Mouse (Mus musculus): ENCODE results near the gene Ctdnep1. TPM values are rescaled to one million over a fixed set of nuclear protein-coding genes. Genes with fewer than 3 reads are reported as not detected.

Ctdnep1 gene
- polyA plus RNA-seq, 1 experiment from 2014 or later, result 20.6 TPM

GRCm38 (mm10) chr11:69937385-69937784 lies 43.6 kb upstream of the Ctdnep1 start:
- Histone ChIP-seq H3K9ac (ENCODE audit: low read length) (no peak overlapping the region), H3K4me2 (ENCODE audit: low read depth, low read length) (no peak overlapping the region), H3K27ac (ENCODE audit: low read length) (no peak overlapping the region), H3K9me3 (ENCODE audit: control insufficient read depth, low read length) (no peaks in the 10 kb centered on the region), H3K4me3 (ENCODE audit: low read length) (no peak overlapping the region), H3K36me3 (ENCODE audit: control insufficient read depth, insufficient read depth, low read length) (no peaks in the 10 kb centered on the region), H3K4me1 (replicated peaks; ENCODE audit: control insufficient read depth, insufficient read depth, low read length) (peaks cover 20% of the 10 kb centered on the region), H3K27me3 (ENCODE audit: control insufficient read depth, insufficient read depth, low read depth, low read length) (peaks cover 19% of the 10 kb centered on the region)
- WGBS, result 37% methylated on average over 4 of the region's 4 CpGs
- ATAC-seq (ENCODE audit: low read depth), result no peak

- Histone ChIP-seq H3K9me3 (ENCODE audit: control insufficient read depth, low read length) (no peaks in the 10 kb centered on the region), H3K4me1 (replicated peaks; ENCODE audit: control insufficient read depth, insufficient read depth, low read length) (peaks cover 20% of the 10 kb centered on the region), H3K4me2 (ENCODE audit: low read depth, low read length) (no peak overlapping the region), H3K27ac (ENCODE audit: low read length) (no peak overlapping the region), H3K27me3 (ENCODE audit: control insufficient read depth, insufficient read depth, low read depth, low read length) (peaks cover 19% of the 10 kb centered on the region), H3K9ac (ENCODE audit: low read length) (no peak overlapping the region), H3K36me3 (ENCODE audit: control insufficient read depth, insufficient read depth, low read length) (no peaks in the 10 kb centered on the region), H3K4me3 (ENCODE audit: low read length) (no peak overlapping the region)
- no peak for ATAC-seq (ENCODE audit: low read depth)
- WGBS, result 64% methylated on average over 5 of the region's 5 CpGs
Observed at GRCm38 (mm10) chr11:69937834-69938233, 43.1 kb upstream of the Ctdnep1 start.

GRCm38 (mm10) chr11:69938401-69938979 lies 42.5 kb upstream of the Ctdnep1 start:
- Histone ChIP-seq H3K9me3 (ENCODE audit: control insufficient read depth, low read length) (no peaks in the 10 kb centered on the region), H3K27ac (ENCODE audit: low read length) (no peak overlapping the region), H3K4me3 (ENCODE audit: low read length) (no peak overlapping the region), H3K9ac (ENCODE audit: low read length) (no peak overlapping the region), H3K27me3 (ENCODE audit: control insufficient read depth, insufficient read depth, low read depth, low read length) (peaks cover 19% of the 10 kb centered on the region), H3K4me2 (ENCODE audit: low read depth, low read length) (no peak overlapping the region), H3K4me1 (replicated peaks; ENCODE audit: control insufficient read depth, insufficient read depth, low read length) (peaks cover 20% of the 10 kb centered on the region), H3K36me3 (ENCODE audit: control insufficient read depth, insufficient read depth, low read length) (no peaks in the 10 kb centered on the region)
- 32% methylated on average over 9 of the region's 9 CpGs for WGBS
- no peak for ATAC-seq (ENCODE audit: low read depth)

GRCm38 (mm10) chr11:69939181-69939580 lies 41.8 kb upstream of the Ctdnep1 start:
- H3K9ac ChIP-seq (ENCODE audit: low read length), result no peak overlapping the region
- no peak overlapping the region for H3K4me2 ChIP-seq (ENCODE audit: low read depth, low read length)
- no peaks in the 10 kb centered on the region for H3K9me3 ChIP-seq (ENCODE audit: control insufficient read depth, low read length)
- no peaks in the 10 kb centered on the region for H3K36me3 ChIP-seq (ENCODE audit: control insufficient read depth, insufficient read depth, low read length)
- 61% methylated on average over 5 of the region's 5 CpGs for WGBS
- ATAC-seq (ENCODE audit: low read depth), result no peak
- peaks cover 20% of the 10 kb centered on the region for H3K4me1 ChIP-seq (replicated peaks; ENCODE audit: control insufficient read depth, insufficient read depth, low read length)
- H3K4me3 ChIP-seq (ENCODE audit: low read length), result no peak overlapping the region
- no peak overlapping the region for H3K27ac ChIP-seq (ENCODE audit: low read length)
- peaks cover 19% of the 10 kb centered on the region for H3K27me3 ChIP-seq (ENCODE audit: control insufficient read depth, insufficient read depth, low read depth, low read length)

GRCm38 (mm10) chr11:69939731-69940130 lies 41.2 kb upstream of the Ctdnep1 start:
- H3K4me1 ChIP-seq (replicated peaks; ENCODE audit: control insufficient read depth, insufficient read depth, low read length), result peaks cover 14% of the 10 kb centered on the region
- no peak for ATAC-seq (ENCODE audit: low read depth)
- H3K27ac ChIP-seq (ENCODE audit: low read length), result no peak overlapping the region
- 0 out of 2 replicates have a peak, but pooled peaks cover 2% of the 10 kb centered on the region for H3K36me3 ChIP-seq (ENCODE audit: control insufficient read depth, insufficient read depth, low read length)
- H3K9ac ChIP-seq (ENCODE audit: low read length), result no peak overlapping the region
- H3K4me3 ChIP-seq (ENCODE audit: low read length), result no peak overlapping the region
- H3K4me2 ChIP-seq (ENCODE audit: low read depth, low read length), result no peak overlapping the region
- no peaks in the 10 kb centered on the region for H3K9me3 ChIP-seq (ENCODE audit: control insufficient read depth, low read length)
- 93% methylated on average over 17 of the region's 17 CpGs for WGBS
- H3K27me3 ChIP-seq (ENCODE audit: control insufficient read depth, insufficient read depth, low read depth, low read length), result peaks cover 16% of the 10 kb centered on the region

- H3K4me3 ChIP-seq (ENCODE audit: low read length), result no peak overlapping the region
- no peak for ATAC-seq (ENCODE audit: low read depth)
- H3K36me3 ChIP-seq (ENCODE audit: control insufficient read depth, insufficient read depth, low read length), result 0 out of 2 replicates have a peak, but pooled peaks cover 2% of the 10 kb centered on the region
- no peak overlapping the region for H3K9ac ChIP-seq (ENCODE audit: low read length)
- H3K4me1 ChIP-seq (replicated peaks; ENCODE audit: control insufficient read depth, insufficient read depth, low read length), result peaks cover 13% of the 10 kb centered on the region
- H3K4me2 ChIP-seq (ENCODE audit: low read depth, low read length), result no peak overlapping the region
- 74% methylated on average over 4 of the region's 4 CpGs for WGBS
- no peaks in the 10 kb centered on the region for H3K9me3 ChIP-seq (ENCODE audit: control insufficient read depth, low read length)
- H3K27ac ChIP-seq (ENCODE audit: low read length), result no peak overlapping the region
- peaks cover 12% of the 10 kb centered on the region for H3K27me3 ChIP-seq (ENCODE audit: control insufficient read depth, insufficient read depth, low read depth, low read length)
Observed at GRCm38 (mm10) chr11:69940962-69941361, 40.0 kb upstream of the Ctdnep1 start.

- H3K36me3 ChIP-seq (ENCODE audit: control insufficient read depth, insufficient read depth, low read length), result 0 out of 2 replicates have a peak, but pooled peaks cover 2% of the 10 kb centered on the region
- H3K9me3 ChIP-seq (ENCODE audit: control insufficient read depth, low read length), result no peaks in the 10 kb centered on the region
- 68% methylated on average over 13 of the region's 13 CpGs for WGBS
- no peaks in the 10 kb centered on the region for H3K27me3 ChIP-seq (ENCODE audit: control insufficient read depth, insufficient read depth, low read depth, low read length)
- H3K9ac ChIP-seq (ENCODE audit: low read length), result no peak overlapping the region
- no peak for ATAC-seq (ENCODE audit: low read depth)
- no peak overlapping the region for H3K4me2 ChIP-seq (ENCODE audit: low read depth, low read length)
- H3K27ac ChIP-seq (ENCODE audit: low read length), result no peak overlapping the region
- peaks cover 19% of the 10 kb centered on the region for H3K4me1 ChIP-seq (replicated peaks; ENCODE audit: control insufficient read depth, insufficient read depth, low read length)
- H3K4me3 ChIP-seq (ENCODE audit: low read length), result no peak overlapping the region
Observed at GRCm38 (mm10) chr11:69945216-69945615, 35.7 kb upstream of the Ctdnep1 start.

- no peak overlapping the region for H3K4me3 ChIP-seq (ENCODE audit: low read length)
- H3K9ac ChIP-seq (ENCODE audit: low read length), result no peak overlapping the region
- peaks cover 19% of the 10 kb centered on the region for H3K4me1 ChIP-seq (replicated peaks; ENCODE audit: control insufficient read depth, insufficient read depth, low read length)
- no peaks in the 10 kb centered on the region for H3K27me3 ChIP-seq (ENCODE audit: control insufficient read depth, insufficient read depth, low read depth, low read length)
- no peak overlapping the region for H3K27ac ChIP-seq (ENCODE audit: low read length)
- 0 out of 2 replicates have a peak, but pooled peaks cover 2% of the 10 kb centered on the region for H3K36me3 ChIP-seq (ENCODE audit: control insufficient read depth, insufficient read depth, low read length)
- WGBS, result 84% methylated on average over 18 of the region's 18 CpGs
- H3K9me3 ChIP-seq (ENCODE audit: control insufficient read depth, low read length), result no peaks in the 10 kb centered on the region
- H3K4me2 ChIP-seq (ENCODE audit: low read depth, low read length), result peak overlapping the region; percentile 80; the same call in 1 of the 2 replicates
- ATAC-seq (ENCODE audit: low read depth), result no peak
Observed at GRCm38 (mm10) chr11:69945997-69946891, 34.7 kb upstream of the Ctdnep1 start.

- Histone ChIP-seq H3K9me3 (ENCODE audit: control insufficient read depth, low read length) (no peaks in the 10 kb centered on the region), H3K27me3 (ENCODE audit: control insufficient read depth, insufficient read depth, low read depth, low read length) (no peaks in the 10 kb centered on the region), H3K4me2 (ENCODE audit: low read depth, low read length) (peak overlapping the region; percentile 80), H3K4me3 (ENCODE audit: low read length) (peak overlapping the region; percentile 61), H3K4me1 (replicated peaks; ENCODE audit: control insufficient read depth, insufficient read depth, low read length) (peaks cover 19% of the 10 kb centered on the region), H3K27ac (ENCODE audit: low read length) (peak overlapping the region; percentile 87), H3K36me3 (ENCODE audit: control insufficient read depth, insufficient read depth, low read length) (0 out of 2 replicates have a peak, but pooled peaks cover 2% of the 10 kb centered on the region), H3K9ac (ENCODE audit: low read length) (peak overlapping the region; percentile 66)
- under 1% methylated on average over 29 of the region's 29 CpGs for WGBS
- peak; percentile 59 for ATAC-seq (ENCODE audit: low read depth)
Observed at GRCm38 (mm10) chr11:69947337-69948065, 33.5 kb upstream of the Ctdnep1 start.
